Mouse (Mus musculus): ENCODE measurements around the gene Cpxm2. TPM values are rescaled to one million over a fixed set of nuclear protein-coding genes. Genes with fewer than 3 reads are reported as not detected.

Gene Cpxm2
- polyA plus RNA-seq, 1 experiment = 3.1 TPM

GRCm38 (mm10) chr7:132075825-132076224 is 78.7 kb downstream of the Cpxm2 start:
- no peak for DNase-seq (ENCODE audit: low read depth)
- TF ChIP-seq CTCF (IDR thresholded peaks at IDR 0.05; ENCODE audit: borderline replicate concordance, extremely low read depth, insufficient read depth, insufficient read length) (no peak), POLR2A (IDR thresholded peaks at IDR 0.05; ENCODE audit: borderline replicate concordance, extremely low read depth, insufficient read depth, insufficient read length, poor library complexity, severe bottlenecking) (no peak)

- TF ChIP-seq POLR2A (IDR thresholded peaks at IDR 0.05; ENCODE audit: borderline replicate concordance, extremely low read depth, insufficient read depth, insufficient read length, poor library complexity, severe bottlenecking) = no peak
- no peak for TF ChIP-seq CTCF (IDR thresholded peaks at IDR 0.05; ENCODE audit: borderline replicate concordance, extremely low read depth, insufficient read depth, insufficient read length)
- DNase-seq (ENCODE audit: low read depth) = no peak
These were observed 80.0 kb downstream of the Cpxm2 start for GRCm38 (mm10) chr7:132074503-132074902.

GRCm38 (mm10) chr7:132070877-132071625 is 83.5 kb downstream of the Cpxm2 start:
- no peak for TF ChIP-seq POLR2A (IDR thresholded peaks at IDR 0.05; ENCODE audit: borderline replicate concordance, extremely low read depth, insufficient read depth, insufficient read length, poor library complexity, severe bottlenecking)
- no peak for TF ChIP-seq CTCF (IDR thresholded peaks at IDR 0.05; ENCODE audit: borderline replicate concordance, extremely low read depth, insufficient read depth, insufficient read length)
- no peak for DNase-seq (ENCODE audit: low read depth)

- TF ChIP-seq CTCF (IDR thresholded peaks at IDR 0.05; ENCODE audit: borderline replicate concordance, extremely low read depth, insufficient read depth, insufficient read length) (no peak), POLR2A (IDR thresholded peaks at IDR 0.05; ENCODE audit: borderline replicate concordance, extremely low read depth, insufficient read depth, insufficient read length, poor library complexity, severe bottlenecking) (no peak)
These were observed 86.6 kb downstream of the Cpxm2 start for GRCm38 (mm10) chr7:132067951-132068350.

GRCm38 (mm10) chr7:132067511-132067910 is 87.0 kb downstream of the Cpxm2 start:
- DNase-seq (ENCODE audit: low read depth) = no peak
- TF ChIP-seq CTCF (IDR thresholded peaks at IDR 0.05; ENCODE audit: borderline replicate concordance, extremely low read depth, insufficient read depth, insufficient read length) (no peak), POLR2A (IDR thresholded peaks at IDR 0.05; ENCODE audit: borderline replicate concordance, extremely low read depth, insufficient read depth, insufficient read length, poor library complexity, severe bottlenecking) (no peak)

More at GRCm38 (mm10) chr7:132067951-132068350, 86.6 kb downstream of the Cpxm2 start:
- DNase-seq (ENCODE audit: low read depth) = no peak

GRCm38 (mm10) chr7:132060116-132060515 is 94.4 kb downstream of the Cpxm2 start:
- TF ChIP-seq CTCF (IDR thresholded peaks at IDR 0.05; ENCODE audit: borderline replicate concordance, extremely low read depth, insufficient read depth, insufficient read length) (no peak), POLR2A (IDR thresholded peaks at IDR 0.05; ENCODE audit: borderline replicate concordance, extremely low read depth, insufficient read depth, insufficient read length, poor library complexity, severe bottlenecking) (no peak)
- DNase-seq (ENCODE audit: low read depth) = no peak

- peak; percentile 47 for DNase-seq (ENCODE audit: low read depth)
- TF ChIP-seq POLR2A (IDR thresholded peaks at IDR 0.05; ENCODE audit: borderline replicate concordance, extremely low read depth, insufficient read depth, insufficient read length, poor library complexity, severe bottlenecking) (no peak), CTCF (IDR thresholded peaks at IDR 0.05; ENCODE audit: borderline replicate concordance, extremely low read depth, insufficient read depth, insufficient read length) (no peak)
These were observed 98.0 kb downstream of the Cpxm2 start for GRCm38 (mm10) chr7:132056565-132056964.

- no peak for TF ChIP-seq POLR2A (IDR thresholded peaks at IDR 0.05; ENCODE audit: borderline replicate concordance, extremely low read depth, insufficient read depth, insufficient read length, poor library complexity, severe bottlenecking)
- TF ChIP-seq CTCF (IDR thresholded peaks at IDR 0.05; ENCODE audit: borderline replicate concordance, extremely low read depth, insufficient read depth, insufficient read length) = no peak
- DNase-seq (ENCODE audit: low read depth) = peak; percentile 42
These were observed 107.9 kb downstream of the Cpxm2 start for GRCm38 (mm10) chr7:132046662-132047061.

GRCm38 (mm10) chr7:132031940-132032531 is 122.5 kb downstream of the Cpxm2 start:
- TF ChIP-seq CTCF (IDR thresholded peaks at IDR 0.05; ENCODE audit: borderline replicate concordance, extremely low read depth, insufficient read depth, insufficient read length) = no peak
- DNase-seq (ENCODE audit: low read depth) = peak; percentile 71

GRCm38 (mm10) chr7:132026671-132027070 is 127.9 kb downstream of the Cpxm2 start:
- no peak for TF ChIP-seq CTCF (IDR thresholded peaks at IDR 0.05; ENCODE audit: borderline replicate concordance, extremely low read depth, insufficient read depth, insufficient read length)
- no peak for TF ChIP-seq POLR2A (IDR thresholded peaks at IDR 0.05; ENCODE audit: borderline replicate concordance, extremely low read depth, insufficient read depth, insufficient read length, poor library complexity, severe bottlenecking)
- no peak for DNase-seq (ENCODE audit: low read depth)

GRCm38 (mm10) chr7:132025591-132025990 is 128.9 kb downstream of the Cpxm2 start:
- no peak for TF ChIP-seq POLR2A (IDR thresholded peaks at IDR 0.05; ENCODE audit: borderline replicate concordance, extremely low read depth, insufficient read depth, insufficient read length, poor library complexity, severe bottlenecking)
- TF ChIP-seq CTCF (IDR thresholded peaks at IDR 0.05; ENCODE audit: borderline replicate concordance, extremely low read depth, insufficient read depth, insufficient read length) = no peak
- no peak for DNase-seq (ENCODE audit: low read depth)

- no peak for DNase-seq (ENCODE audit: low read depth)
- TF ChIP-seq CTCF (IDR thresholded peaks at IDR 0.05; ENCODE audit: borderline replicate concordance, extremely low read depth, insufficient read depth, insufficient read length) (no peak), POLR2A (IDR thresholded peaks at IDR 0.05; ENCODE audit: borderline replicate concordance, extremely low read depth, insufficient read depth, insufficient read length, poor library complexity, severe bottlenecking) (no peak)
These were observed 138.6 kb downstream of the Cpxm2 start for GRCm38 (mm10) chr7:132015933-132016332.

Measured in brain, embryonic 14.5 days (tissue).